Mouse (Mus musculus): ENCODE measurements at regions not wholly inside any gene's neighbourhood (a gene's known extent, or its start where the extent isn't known, plus 50 kb on each side); places are given as distances from the start of the nearest gene placed in this dataset.

DNA sequence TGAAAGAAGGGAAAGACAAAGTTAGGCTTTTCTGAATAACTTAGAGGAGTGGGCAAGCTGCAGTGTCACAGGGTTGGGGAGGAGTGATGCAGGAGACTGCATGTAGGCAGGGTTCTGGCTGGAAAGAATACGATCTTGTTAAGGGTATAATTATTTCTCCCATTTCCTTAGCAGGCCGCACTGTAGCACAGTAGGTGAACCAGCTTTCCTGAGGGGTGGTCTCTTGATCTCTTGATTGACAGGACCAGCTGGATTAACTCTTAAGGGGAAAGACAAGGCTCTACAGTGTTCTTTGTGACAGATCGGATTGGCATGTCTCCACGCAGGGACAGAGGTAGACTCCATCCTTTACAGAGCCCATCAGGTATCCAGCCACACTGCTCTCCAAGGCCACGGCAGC lies 54.5 kb upstream of the Meis1 start:
- Histone ChIP-seq H3K4me3 (ENCODE audit: low read depth, low read length) (no peak overlapping the region), H3K9me3 (ENCODE audit: control insufficient read depth, low read length) (no peaks in the 10 kb centered on the region), H3K27me3 (replicated peaks; ENCODE audit: control insufficient read depth, insufficient read depth, low read length) (no peaks in the 10 kb centered on the region), H3K9ac (ENCODE audit: low read length) (no peak overlapping the region), H3K36me3 (ENCODE audit: control insufficient read depth, insufficient read depth, low read length) (no peaks in the 10 kb centered on the region), H3K4me1 (replicated peaks; ENCODE audit: control insufficient read depth, insufficient read depth, low read length) (no peaks in the 10 kb centered on the region), H3K4me2 (ENCODE audit: low read length) (no peak overlapping the region), H3K27ac (ENCODE audit: low read depth) (no peak overlapping the region)
- WGBS: 80% methylated on average over 5 of the region's 5 CpGs
- ATAC-seq (replicated peaks; ENCODE audit: low FRiP score, low TSS enrichment, low read depth): no peak
- DNase-seq (ENCODE audit: low spot score): no peak

DNA sequence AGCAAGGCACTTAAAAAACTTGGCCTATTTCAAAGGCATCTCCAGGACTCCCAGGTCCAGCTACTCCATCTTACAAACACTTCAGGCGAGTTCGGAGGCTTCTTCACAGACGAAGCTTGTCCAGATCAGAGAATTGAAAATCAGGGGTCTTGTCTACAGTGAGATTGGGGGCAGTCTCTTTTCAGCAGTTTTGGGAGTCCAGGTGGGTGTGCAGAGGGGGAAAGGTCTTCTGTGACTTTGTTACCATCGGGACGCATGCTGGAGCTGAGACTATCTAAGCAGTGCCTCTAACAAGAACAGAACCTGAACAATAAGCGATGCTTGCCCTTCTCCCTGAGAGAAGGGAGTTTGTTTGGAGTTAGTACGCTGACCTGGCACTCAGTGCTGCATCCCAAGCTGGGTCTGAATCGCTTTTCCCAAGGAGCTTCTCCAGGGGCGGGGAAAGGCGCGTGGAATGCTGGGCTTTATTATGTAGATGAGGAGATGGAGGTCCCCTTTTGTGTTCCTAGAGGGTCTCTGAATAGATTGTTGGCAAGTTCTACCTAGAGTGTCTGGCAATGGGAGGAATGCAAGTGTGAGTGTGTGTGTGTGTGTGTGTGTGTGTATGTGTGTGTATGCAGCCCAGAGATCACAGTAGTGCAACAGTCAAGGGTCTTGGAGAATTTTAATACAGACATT lies 55.2 kb upstream of the Meis1 start:
- no peak overlapping the region for H3K4me3 ChIP-seq (ENCODE audit: low read depth, low read length)
- no peaks in the 10 kb centered on the region for H3K4me1 ChIP-seq (replicated peaks; ENCODE audit: control insufficient read depth, insufficient read depth, low read length)
- no peak overlapping the region for H3K27ac ChIP-seq (ENCODE audit: low read depth)
- H3K9me3 ChIP-seq (ENCODE audit: control insufficient read depth, low read length): no peaks in the 10 kb centered on the region
- ATAC-seq (replicated peaks; ENCODE audit: low FRiP score, low TSS enrichment, low read depth) (no peak), DNase-seq (ENCODE audit: low spot score) (no peak)
- no peaks in the 10 kb centered on the region for H3K27me3 ChIP-seq (replicated peaks; ENCODE audit: control insufficient read depth, insufficient read depth, low read length)
- WGBS: 69% methylated on average over 11 of the region's 11 CpGs
- no peaks in the 10 kb centered on the region for H3K36me3 ChIP-seq (ENCODE audit: control insufficient read depth, insufficient read depth, low read length)
- H3K4me2 ChIP-seq (ENCODE audit: low read length): no peak overlapping the region
- no peak overlapping the region for H3K9ac ChIP-seq (ENCODE audit: low read length)

DNA sequence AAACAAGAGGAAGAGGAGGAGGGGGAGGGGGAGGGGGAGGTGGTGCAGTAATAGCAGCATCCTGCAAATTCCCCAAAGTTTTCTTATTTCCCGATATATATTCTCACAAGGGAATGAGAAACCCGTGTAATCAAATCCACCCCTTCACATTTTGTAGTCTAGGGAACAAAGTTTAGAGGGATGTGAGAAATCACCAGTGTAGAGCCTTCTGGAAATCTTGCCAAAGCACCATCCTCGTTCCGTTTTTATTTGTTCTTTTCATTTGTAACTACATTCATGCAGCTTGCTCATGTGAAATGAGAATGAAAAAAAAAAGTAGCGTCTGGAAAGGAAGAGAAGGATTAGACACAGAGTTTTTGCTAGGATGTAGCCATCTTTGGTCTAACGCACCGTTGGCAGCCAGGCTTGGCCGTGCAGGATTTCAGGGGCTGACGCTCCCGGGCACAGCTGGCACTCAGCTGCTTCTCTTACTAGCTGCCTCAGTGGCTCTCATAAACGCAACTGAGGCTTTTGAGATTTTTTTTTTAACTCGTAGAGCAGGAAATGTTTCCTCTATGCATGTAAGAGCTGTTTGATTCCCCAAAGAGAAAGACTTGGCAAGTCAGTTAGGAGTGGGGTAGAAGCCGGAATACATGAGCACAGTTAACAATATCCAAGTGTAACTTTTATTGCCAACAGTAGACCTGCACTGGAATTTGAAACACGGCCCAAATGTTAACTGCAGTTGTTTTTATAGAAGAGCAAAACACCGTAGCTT lies 72.5 kb upstream of the Meis1 start:
- 84% methylated on average over 15 of the region's 15 CpGs for WGBS
- no peaks in the 10 kb centered on the region for H3K4me1 ChIP-seq (replicated peaks; ENCODE audit: control insufficient read depth, insufficient read depth, low read length)
- no peak overlapping the region for H3K9ac ChIP-seq (ENCODE audit: low read length)
- H3K27me3 ChIP-seq (replicated peaks; ENCODE audit: control insufficient read depth, insufficient read depth, low read length): no peaks in the 10 kb centered on the region
- DNase-seq (ENCODE audit: low spot score) (no peak), ATAC-seq (replicated peaks; ENCODE audit: low FRiP score, low TSS enrichment, low read depth) (no peak)
- H3K36me3 ChIP-seq (ENCODE audit: control insufficient read depth, insufficient read depth, low read length): no peaks in the 10 kb centered on the region
- no peak overlapping the region for H3K4me3 ChIP-seq (ENCODE audit: low read depth, low read length)
- no peak overlapping the region for H3K27ac ChIP-seq (ENCODE audit: low read depth)
- H3K9me3 ChIP-seq (ENCODE audit: control insufficient read depth, low read length): no peaks in the 10 kb centered on the region
- H3K4me2 ChIP-seq (ENCODE audit: low read length): no peak overlapping the region

DNA sequence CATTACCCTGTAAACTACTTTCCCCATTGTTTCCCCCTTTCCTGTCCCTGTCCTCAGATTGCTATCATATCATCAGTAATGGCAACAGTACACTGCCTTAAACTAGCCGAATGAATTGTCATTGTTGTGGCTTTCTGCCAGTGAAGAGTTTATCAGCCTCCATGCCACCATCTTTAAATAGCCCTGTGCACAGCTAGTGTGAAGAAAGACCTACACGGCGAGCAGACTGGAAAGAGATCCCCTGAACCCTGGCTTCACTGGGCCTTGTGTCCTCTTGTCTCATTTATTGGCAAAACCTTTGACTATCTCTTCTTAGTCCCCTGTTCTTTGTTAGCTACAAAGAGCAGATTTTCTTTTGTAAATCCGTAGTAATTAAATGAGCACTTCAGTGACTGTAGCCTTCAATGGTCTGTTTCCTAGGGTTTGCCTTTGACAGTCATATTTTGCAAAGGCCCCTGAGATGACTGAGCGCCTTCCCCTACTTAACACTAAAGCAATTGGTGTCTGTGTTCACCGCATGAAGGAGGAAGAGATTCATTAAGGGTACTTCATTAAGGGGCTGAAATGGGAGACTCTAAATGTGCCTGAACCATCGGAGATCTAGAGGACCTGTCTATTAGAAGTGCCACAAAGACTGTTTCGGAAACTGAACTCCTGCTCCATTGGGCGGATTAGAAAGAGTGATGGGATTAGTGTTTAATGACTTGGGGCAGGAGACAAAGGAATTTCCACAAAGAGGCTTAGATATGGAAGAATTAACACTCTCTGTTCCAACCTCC lies 74.4 kb upstream of the Meis1 start:
- no peaks in the 10 kb centered on the region for H3K4me1 ChIP-seq (replicated peaks; ENCODE audit: control insufficient read depth, insufficient read depth, low read length)
- no peak overlapping the region for H3K4me3 ChIP-seq (ENCODE audit: low read depth, low read length)
- H3K9me3 ChIP-seq (ENCODE audit: control insufficient read depth, low read length): no peaks in the 10 kb centered on the region
- 82% methylated on average over 9 of the region's 9 CpGs for WGBS
- no peak for DNase-seq (ENCODE audit: low spot score)
- no peak overlapping the region for H3K4me2 ChIP-seq (ENCODE audit: low read length)
- H3K27ac ChIP-seq (ENCODE audit: low read depth): no peak overlapping the region
- no peaks in the 10 kb centered on the region for H3K27me3 ChIP-seq (replicated peaks; ENCODE audit: control insufficient read depth, insufficient read depth, low read length)
- no peak overlapping the region for H3K9ac ChIP-seq (ENCODE audit: low read length)
- H3K36me3 ChIP-seq (ENCODE audit: control insufficient read depth, insufficient read depth, low read length): no peaks in the 10 kb centered on the region
- no peak for ATAC-seq (replicated peaks; ENCODE audit: low FRiP score, low TSS enrichment, low read depth)

DNA sequence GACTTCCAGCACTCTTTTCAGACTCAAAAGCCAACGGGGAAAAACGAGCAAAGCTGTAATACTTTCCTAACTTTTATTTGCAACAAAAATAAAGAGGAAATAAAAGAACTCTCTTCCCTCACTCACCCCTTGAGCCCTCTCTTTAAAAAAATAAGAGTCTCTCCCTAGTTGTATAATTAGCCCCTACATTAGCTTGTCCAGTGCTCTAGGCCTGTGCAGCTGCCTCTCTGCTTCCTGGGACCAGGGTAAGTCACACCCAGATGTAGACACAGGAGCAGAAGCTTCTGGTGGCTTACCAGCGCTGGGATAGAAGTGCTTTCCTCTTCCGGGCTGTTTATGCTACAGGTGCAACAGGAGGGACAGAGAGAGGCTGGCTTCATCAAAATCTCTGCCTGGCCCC lies 75.0 kb upstream of the Meis1 start:
- Histone ChIP-seq H3K4me3 (ENCODE audit: low read depth, low read length) (no peak overlapping the region), H3K27me3 (replicated peaks; ENCODE audit: control insufficient read depth, insufficient read depth, low read length) (no peaks in the 10 kb centered on the region), H3K9ac (ENCODE audit: low read length) (no peak overlapping the region), H3K4me2 (ENCODE audit: low read length) (no peak overlapping the region), H3K36me3 (ENCODE audit: control insufficient read depth, insufficient read depth, low read length) (no peaks in the 10 kb centered on the region), H3K27ac (ENCODE audit: low read depth) (no peak overlapping the region), H3K4me1 (replicated peaks; ENCODE audit: control insufficient read depth, insufficient read depth, low read length) (no peaks in the 10 kb centered on the region), H3K9me3 (ENCODE audit: control insufficient read depth, low read length) (no peaks in the 10 kb centered on the region)
- 76% methylated on average over 4 of the region's 4 CpGs for WGBS
- no peak for DNase-seq (ENCODE audit: low spot score)
- ATAC-seq (replicated peaks; ENCODE audit: low FRiP score, low TSS enrichment, low read depth): no peak

DNA sequence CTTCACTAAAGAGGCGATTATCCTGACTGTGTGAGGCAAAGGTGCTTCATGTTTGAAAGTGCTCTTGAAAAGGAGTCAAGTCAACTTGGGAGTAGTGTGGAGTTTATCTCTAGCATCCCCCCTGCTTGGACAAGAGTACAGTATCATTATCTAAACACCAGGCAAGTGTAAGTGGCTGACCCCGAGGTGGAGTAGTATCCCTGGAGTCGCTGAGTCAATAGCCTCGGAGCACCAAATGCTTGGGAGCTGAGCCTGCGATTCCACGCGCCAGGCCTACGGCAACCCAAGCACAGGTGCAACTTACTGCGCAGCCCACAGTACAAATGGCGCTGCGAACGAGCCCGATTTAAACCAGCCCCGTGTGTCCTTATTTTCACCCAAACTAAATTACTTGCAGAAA lies 75.4 kb upstream of the Meis1 start:
- Histone ChIP-seq H3K4me2 (ENCODE audit: low read length) (no peak overlapping the region), H3K4me3 (ENCODE audit: low read depth, low read length) (no peak overlapping the region), H3K9me3 (ENCODE audit: control insufficient read depth, low read length) (no peaks in the 10 kb centered on the region), H3K4me1 (replicated peaks; ENCODE audit: control insufficient read depth, insufficient read depth, low read length) (no peaks in the 10 kb centered on the region), H3K27ac (ENCODE audit: low read depth) (no peak overlapping the region), H3K27me3 (replicated peaks; ENCODE audit: control insufficient read depth, insufficient read depth, low read length) (no peaks in the 10 kb centered on the region), H3K9ac (ENCODE audit: low read length) (no peak overlapping the region), H3K36me3 (ENCODE audit: control insufficient read depth, insufficient read depth, low read length) (no peaks in the 10 kb centered on the region)
- DNase-seq (ENCODE audit: low spot score) (no peak), ATAC-seq (replicated peaks; ENCODE audit: low FRiP score, low TSS enrichment, low read depth) (no peak)
- 84% methylated on average over 14 of the region's 14 CpGs for WGBS

DNA sequence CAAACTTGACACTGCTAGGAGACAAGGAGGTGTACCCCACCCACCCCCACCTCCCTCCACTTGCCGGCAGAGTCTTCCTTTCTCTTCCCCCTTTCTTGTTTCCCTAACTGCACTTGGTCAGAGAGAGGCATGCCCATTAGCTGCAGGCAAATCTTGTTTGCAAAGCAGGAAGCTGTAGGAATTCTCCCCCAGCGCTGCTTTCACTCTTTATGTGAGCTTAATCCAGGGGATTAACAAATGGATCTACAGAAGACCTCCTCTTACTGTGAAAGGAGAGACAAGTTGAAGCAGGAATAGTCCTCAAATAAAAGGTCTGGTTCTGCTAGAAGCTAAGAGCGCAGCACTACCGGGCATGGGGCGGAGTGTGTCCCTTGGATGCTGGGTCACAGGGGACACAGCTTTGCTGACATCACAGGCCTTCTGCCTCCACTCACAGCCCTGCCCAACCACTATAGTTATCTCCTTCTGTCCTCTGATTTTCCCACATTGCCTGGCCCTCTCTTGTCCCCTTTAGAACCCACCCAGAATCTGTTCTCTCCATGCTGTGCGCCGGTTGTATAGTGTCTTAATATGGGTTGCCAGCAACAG lies 84.3 kb upstream of the Meis1 start:
- WGBS: 45% methylated on average over 7 of the region's 7 CpGs

DNA sequence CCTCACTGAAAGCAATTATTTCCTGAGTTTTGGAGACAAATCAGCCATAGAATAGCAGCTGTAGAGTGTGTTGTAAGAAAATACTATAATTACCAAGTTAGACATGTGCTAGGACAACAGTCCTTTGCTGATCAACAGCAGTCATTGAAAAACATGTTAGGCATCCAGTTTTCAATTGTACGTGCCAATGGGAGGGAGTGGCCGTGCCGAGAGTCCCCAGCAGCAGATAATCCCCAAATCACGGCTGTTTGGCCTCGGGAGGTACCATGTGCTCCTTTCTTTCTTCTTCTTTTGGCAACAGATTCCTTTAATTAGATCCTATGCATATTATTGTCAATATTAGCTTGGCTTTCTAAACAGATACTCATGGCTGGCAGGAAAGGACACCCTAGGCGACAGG lies 88.4 kb upstream of the Meis1 start:
- WGBS: 85% methylated on average over 6 of the region's 6 CpGs
- H3K4me3 ChIP-seq (ENCODE audit: low read depth, low read length): no peak overlapping the region

More for the DNA sequence above, 84.3 kb upstream of the Meis1 start:
- Histone ChIP-seq H3K27ac (ENCODE audit: low read depth) (no peak overlapping the region), H3K36me3 (ENCODE audit: control insufficient read depth, insufficient read depth, low read length) (no peaks in the 10 kb centered on the region), H3K4me2 (ENCODE audit: low read length) (no peak overlapping the region), H3K4me3 (ENCODE audit: low read depth, low read length) (no peak overlapping the region), H3K9me3 (ENCODE audit: control insufficient read depth, low read length) (no peaks in the 10 kb centered on the region), H3K9ac (ENCODE audit: low read length) (no peak overlapping the region), H3K27me3 (replicated peaks; ENCODE audit: control insufficient read depth, insufficient read depth, low read length) (no peaks in the 10 kb centered on the region), H3K4me1 (replicated peaks; ENCODE audit: control insufficient read depth, insufficient read depth, low read length) (no peaks in the 10 kb centered on the region)
- DNase-seq (ENCODE audit: low spot score) (no peak), ATAC-seq (replicated peaks; ENCODE audit: low FRiP score, low TSS enrichment, low read depth) (no peak)

More for the DNA sequence above, 88.4 kb upstream of the Meis1 start:
- no peaks in the 10 kb centered on the region for H3K4me1 ChIP-seq (replicated peaks; ENCODE audit: control insufficient read depth, insufficient read depth, low read length)
- DNase-seq (ENCODE audit: low spot score) (no peak), ATAC-seq (replicated peaks; ENCODE audit: low FRiP score, low TSS enrichment, low read depth) (no peak)
- no peaks in the 10 kb centered on the region for H3K36me3 ChIP-seq (ENCODE audit: control insufficient read depth, insufficient read depth, low read length)
- no peak overlapping the region for H3K27ac ChIP-seq (ENCODE audit: low read depth)
- no peak overlapping the region for H3K9ac ChIP-seq (ENCODE audit: low read length)
- H3K4me2 ChIP-seq (ENCODE audit: low read length): no peak overlapping the region
- no peaks in the 10 kb centered on the region for H3K9me3 ChIP-seq (ENCODE audit: control insufficient read depth, low read length)
- no peaks in the 10 kb centered on the region for H3K27me3 ChIP-seq (replicated peaks; ENCODE audit: control insufficient read depth, insufficient read depth, low read length)

All from intestine, embryonic 14.5 days (tissue).